Mouse (Mus musculus) erythroblast, embryonic 14.5 days (primary cell): ENCODE results near the gene Stambp.

Source experiments
- GATA1 ChIP-seq: IDR thresholded peaks from 2 replicates; pipeline ENCODE4 v1.6.1; 2012; ENCODE audit warnings: low read length, inconsistent platforms, mixed read lengths
- TAL1 ChIP-seq: IDR thresholded peaks from 3 replicates; pipeline ENCODE4 v1.6.1; 2012; ENCODE audit warnings: low read length, inconsistent platforms, mixed read lengths

DNA sequence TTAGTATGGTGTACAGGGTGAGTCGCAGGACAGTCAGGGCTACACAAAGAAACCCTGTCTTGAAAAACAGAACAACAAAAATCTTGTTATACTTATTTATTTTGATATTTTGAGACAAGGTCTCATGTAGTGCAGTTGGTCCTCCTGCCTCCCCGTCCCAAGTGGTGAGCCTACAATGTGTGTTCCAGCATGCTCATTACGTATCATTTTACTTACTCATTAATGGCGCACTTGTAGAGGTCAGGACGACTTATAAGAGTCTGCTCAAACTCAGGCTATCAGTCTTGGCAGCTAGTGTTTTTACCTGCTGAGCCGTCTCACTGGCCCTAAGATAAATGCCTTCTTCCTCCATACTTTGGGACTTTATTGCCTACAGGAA, 65.4 kb downstream of the Stambp start:
- TF ChIP-seq TAL1 (no peak), GATA1 (no peak)
